Mouse (Mus musculus): ENCODE measurements at regions not wholly inside any gene's neighbourhood (a gene's known extent, or its start where the extent isn't known, plus 50 kb on each side); places are given as distances from the start of the nearest gene placed in this dataset.

GRCm38 (mm10) chr6:100027524-100027923 lies 259.8 kb downstream of the Rybp start:
- Histone ChIP-seq H3K4me2 (ENCODE audit: low read depth) (no peak overlapping the region), H3K27ac (ENCODE audit: low read depth, low read length) (no peak overlapping the region)

GRCm38 (mm10) chr6:100025531-100025951 lies 261.7 kb downstream of the Rybp start:
- Histone ChIP-seq H3K36me3 (ENCODE audit: insufficient read depth) (no peaks in the 10 kb centered on the region), H3K4me1 (ENCODE audit: insufficient read depth) (peaks cover 3% of the 10 kb centered on the region; the same call in 1 of the 2 replicates), H3K27me3 (ENCODE audit: insufficient read depth, low read length) (no peaks in the 10 kb centered on the region), H3K9ac (no peak overlapping the region), H3K27ac (ENCODE audit: low read depth, low read length) (no peak overlapping the region), H3K4me2 (ENCODE audit: low read depth) (no peak overlapping the region), H3K9me3 (ENCODE audit: low read length) (no peaks in the 10 kb centered on the region), H3K4me3 (ENCODE audit: low read depth, low read length) (no peak overlapping the region)
- WGBS, result 18% methylated on average over 5 of the region's 5 CpGs
- DNase-seq, result no peak
- no peak for ATAC-seq
- no peak for TF ChIP-seq CTCF (IDR thresholded peaks at IDR 0.05; ENCODE audit: low read depth)

More at GRCm38 (mm10) chr6:100027524-100027923, 259.8 kb downstream of the Rybp start:
- H3K4me1 ChIP-seq (ENCODE audit: insufficient read depth), result peaks cover 3% of the 10 kb centered on the region; the same call in 1 of the 2 replicates
- no peaks in the 10 kb centered on the region for H3K27me3 ChIP-seq (ENCODE audit: insufficient read depth, low read length)
- TF ChIP-seq CTCF (IDR thresholded peaks at IDR 0.05; ENCODE audit: low read depth), result no peak
- H3K4me3 ChIP-seq (ENCODE audit: low read depth, low read length), result no peak overlapping the region
- no peak for ATAC-seq
- no peak for DNase-seq
- WGBS, result 53% methylated on average over 5 of the region's 5 CpGs
- H3K9me3 ChIP-seq (ENCODE audit: low read length), result no peaks in the 10 kb centered on the region
- no peak overlapping the region for H3K9ac ChIP-seq
- no peaks in the 10 kb centered on the region for H3K36me3 ChIP-seq (ENCODE audit: insufficient read depth)

- no peak overlapping the region for H3K27ac ChIP-seq (ENCODE audit: low read depth, low read length)
- DNase-seq, result no peak
- WGBS, result 69% methylated on average over 7 of the region's 7 CpGs
- ATAC-seq, result no peak
- 0 out of 2 replicates have a peak, but pooled peaks cover 6% of the 10 kb centered on the region for H3K4me1 ChIP-seq (ENCODE audit: insufficient read depth)
- H3K4me3 ChIP-seq (ENCODE audit: low read depth, low read length), result no peak overlapping the region
- H3K9me3 ChIP-seq (ENCODE audit: low read length), result no peaks in the 10 kb centered on the region
- no peak for TF ChIP-seq CTCF (IDR thresholded peaks at IDR 0.05; ENCODE audit: low read depth)
- H3K27me3 ChIP-seq (ENCODE audit: insufficient read depth, low read length), result no peaks in the 10 kb centered on the region
- H3K36me3 ChIP-seq (ENCODE audit: insufficient read depth), result no peaks in the 10 kb centered on the region
- H3K4me2 ChIP-seq (ENCODE audit: low read depth), result no peak overlapping the region
- no peak overlapping the region for H3K9ac ChIP-seq
Measured at GRCm38 (mm10) chr6:100023434-100024095, 263.7 kb downstream of the Rybp start.

DNA sequence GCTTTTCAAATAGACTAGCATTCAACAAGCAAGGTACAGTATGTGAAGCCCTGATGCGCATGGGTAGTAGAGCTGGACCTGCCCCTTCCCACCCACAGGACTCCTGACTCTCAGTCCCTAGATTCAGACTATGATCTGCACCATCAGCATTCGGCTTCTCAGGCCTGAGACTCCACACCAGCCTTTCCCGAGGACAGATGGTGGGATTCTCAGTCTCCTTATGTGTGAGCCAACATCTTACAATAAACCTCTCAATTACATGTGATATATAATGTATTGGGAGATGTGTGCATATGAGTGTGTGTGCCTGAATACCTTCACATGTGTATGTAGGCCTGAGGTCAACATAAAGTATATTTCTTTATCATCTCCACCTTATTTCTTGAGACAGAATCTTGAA lies 268.3 kb downstream of the Rybp start:
- Histone ChIP-seq H3K4me1 (ENCODE audit: insufficient read depth) (0 out of 2 replicates have a peak, but pooled peaks cover 8% of the 10 kb centered on the region), H3K9ac (no peak overlapping the region), H3K4me3 (ENCODE audit: low read depth, low read length) (no peak overlapping the region), H3K27ac (ENCODE audit: low read depth, low read length) (no peak overlapping the region), H3K27me3 (ENCODE audit: insufficient read depth, low read length) (no peaks in the 10 kb centered on the region), H3K4me2 (ENCODE audit: low read depth) (no peak overlapping the region), H3K9me3 (ENCODE audit: low read length) (no peaks in the 10 kb centered on the region), H3K36me3 (ENCODE audit: insufficient read depth) (no peaks in the 10 kb centered on the region)
- ATAC-seq (no peak), DNase-seq (no peak)
- WGBS, result 66% methylated on average over 3 of the region's 3 CpGs
- TF ChIP-seq CTCF (IDR thresholded peaks at IDR 0.05; ENCODE audit: low read depth), result no peak

GRCm38 (mm10) chr6:100013949-100014348 lies 273.3 kb downstream of the Rybp start:
- no peaks in the 10 kb centered on the region for H3K9me3 ChIP-seq (ENCODE audit: low read length)
- no peak overlapping the region for H3K27ac ChIP-seq (ENCODE audit: low read depth, low read length)
- no peak overlapping the region for H3K9ac ChIP-seq
- DNase-seq, result no peak
- no peaks in the 10 kb centered on the region for H3K27me3 ChIP-seq (ENCODE audit: insufficient read depth, low read length)
- H3K4me1 ChIP-seq (ENCODE audit: insufficient read depth), result peaks cover 12% of the 10 kb centered on the region; the same call in 1 of the 2 replicates
- ATAC-seq, result no peak
- no peak overlapping the region for H3K4me2 ChIP-seq (ENCODE audit: low read depth)
- WGBS, result 34% methylated on average over 6 of the region's 6 CpGs
- TF ChIP-seq CTCF (IDR thresholded peaks at IDR 0.05; ENCODE audit: low read depth), result no peak
- no peaks in the 10 kb centered on the region for H3K36me3 ChIP-seq (ENCODE audit: insufficient read depth)
- no peak overlapping the region for H3K4me3 ChIP-seq (ENCODE audit: low read depth, low read length)

DNA sequence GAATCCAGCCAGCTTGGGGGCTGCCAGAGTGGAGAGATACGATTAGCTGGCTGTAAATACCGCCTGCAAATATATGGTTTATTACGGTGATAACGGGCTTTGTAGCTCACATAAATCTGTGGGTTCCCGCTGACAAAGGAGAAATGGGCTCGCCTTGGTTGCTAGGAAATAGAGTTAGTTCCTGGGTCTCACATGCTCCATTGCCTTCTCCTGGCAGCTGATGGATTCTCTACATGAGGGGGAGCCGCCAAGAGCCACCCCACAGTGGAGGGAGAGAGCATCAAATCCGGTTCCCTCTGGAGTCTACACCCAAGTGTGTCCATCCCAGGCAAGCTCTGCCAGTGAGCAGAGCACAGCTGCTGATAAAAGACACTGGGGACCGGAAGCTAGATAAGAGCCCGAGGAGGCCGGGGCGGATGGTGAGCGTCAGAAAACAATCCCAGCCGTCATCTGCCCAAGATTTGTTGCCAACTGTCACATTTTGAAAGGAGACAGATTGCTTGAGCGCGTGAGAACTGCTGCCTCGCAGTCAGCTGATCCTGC lies 275.7 kb downstream of the Rybp start:
- Histone ChIP-seq H3K27ac (ENCODE audit: low read depth, low read length) (peak overlapping the region; percentile 57), H3K9me3 (ENCODE audit: low read length) (no peaks in the 10 kb centered on the region), H3K36me3 (ENCODE audit: insufficient read depth) (no peaks in the 10 kb centered on the region), H3K4me3 (ENCODE audit: low read depth, low read length) (0 out of 2 replicates have a peak overlapping the region, but pooled peaks have one; percentile 5), H3K4me1 (ENCODE audit: insufficient read depth) (peaks cover 11% of the 10 kb centered on the region; the same call in 1 of the 2 replicates), H3K27me3 (ENCODE audit: insufficient read depth, low read length) (no peaks in the 10 kb centered on the region), H3K9ac (peak overlapping the region; percentile 22; the same call in 1 of the 2 replicates), H3K4me2 (ENCODE audit: low read depth) (peak overlapping the region; percentile 40)
- TF ChIP-seq CTCF (IDR thresholded peaks at IDR 0.05; ENCODE audit: low read depth), result no peak
- 12% methylated on average over 17 of the region's 17 CpGs for WGBS
- DNase-seq (peak; percentile 82), ATAC-seq (peak; percentile 93)

DNA sequence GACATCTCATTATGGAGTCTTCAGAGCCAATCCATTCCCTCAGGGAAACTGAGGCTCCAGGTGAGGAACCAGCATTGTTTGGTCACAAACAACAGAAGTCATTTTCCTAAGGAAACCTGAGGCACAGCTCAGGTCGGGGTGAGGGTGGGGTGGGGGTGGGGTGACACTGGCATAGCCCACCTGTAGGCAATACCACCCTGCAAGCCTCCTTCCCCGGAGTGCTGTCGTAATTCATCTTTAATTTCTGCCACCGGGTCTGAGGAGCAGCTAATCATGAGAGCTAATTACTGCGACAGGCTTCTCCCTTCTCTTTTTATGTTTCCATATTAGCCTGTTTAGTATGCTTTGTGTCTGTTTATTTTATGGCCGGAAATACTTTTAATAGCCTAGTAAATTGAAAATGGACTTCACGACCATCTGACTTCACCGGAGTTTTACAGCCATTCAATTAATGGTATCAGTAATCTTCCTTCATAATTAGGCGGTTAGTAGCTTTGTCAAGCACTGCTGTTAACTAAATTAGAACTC lies 276.3 kb downstream of the Rybp start:
- TF ChIP-seq CTCF (IDR thresholded peaks at IDR 0.05; ENCODE audit: low read depth), result no peak
- peak overlapping the region; percentile 22; the same call in 1 of the 2 replicates for H3K9ac ChIP-seq
- H3K4me1 ChIP-seq (ENCODE audit: insufficient read depth), result peaks cover 11% of the 10 kb centered on the region; the same call in 1 of the 2 replicates
- H3K9me3 ChIP-seq (ENCODE audit: low read length), result no peaks in the 10 kb centered on the region
- 0 out of 2 replicates have a peak overlapping the region, but pooled peaks have one; percentile 5 for H3K4me3 ChIP-seq (ENCODE audit: low read depth, low read length)
- ATAC-seq (peak; percentile 5; the same call in 1 of the 2 replicates), DNase-seq (no peak)
- H3K27ac ChIP-seq (ENCODE audit: low read depth, low read length), result peak overlapping the region; percentile 57; the same call in 1 of the 2 replicates
- peak overlapping the region; percentile 40 for H3K4me2 ChIP-seq (ENCODE audit: low read depth)
- no peaks in the 10 kb centered on the region for H3K36me3 ChIP-seq (ENCODE audit: insufficient read depth)
- WGBS, result 28% methylated on average over 9 of the region's 9 CpGs
- H3K27me3 ChIP-seq (ENCODE audit: insufficient read depth, low read length), result no peaks in the 10 kb centered on the region
